Mouse (Mus musculus) WW6 (cell line): Measurements from ENCODE around the gene Rimbp3.

Experiments used
- DNase-seq: peaks from one replicate; pipeline ENCODE4 v3.0.0-alpha.2; 2013; ENCODE audit warnings: low read depth, low spot score

The Rimbp3 gene

DNA sequence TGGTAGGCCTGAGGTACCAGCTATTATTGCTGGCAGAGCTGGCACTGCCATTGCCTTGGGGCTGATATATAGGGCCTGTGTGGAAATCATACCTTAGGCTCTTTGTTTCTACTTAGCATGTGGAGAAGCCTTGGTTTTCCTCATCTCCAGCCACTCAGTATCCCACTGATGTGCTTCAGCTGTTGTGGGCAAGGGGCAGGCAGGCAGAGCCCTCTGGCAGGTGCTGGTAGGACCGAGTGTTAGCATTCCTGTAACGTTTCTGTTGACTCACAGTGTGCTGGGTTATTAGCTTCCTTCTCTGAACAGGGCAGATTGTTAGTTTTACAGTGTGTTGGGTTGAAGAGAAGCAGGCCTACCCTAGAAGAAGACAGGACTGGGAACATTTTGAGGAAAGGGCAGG is 46.9 kb downstream of the Rimbp3 start:
- DNase-seq, result no peak

GRCm38 (mm10) chr16:17257359-17257821 is 49.0 kb downstream of the Rimbp3 start:
- DNase-seq, result no peak

DNA sequence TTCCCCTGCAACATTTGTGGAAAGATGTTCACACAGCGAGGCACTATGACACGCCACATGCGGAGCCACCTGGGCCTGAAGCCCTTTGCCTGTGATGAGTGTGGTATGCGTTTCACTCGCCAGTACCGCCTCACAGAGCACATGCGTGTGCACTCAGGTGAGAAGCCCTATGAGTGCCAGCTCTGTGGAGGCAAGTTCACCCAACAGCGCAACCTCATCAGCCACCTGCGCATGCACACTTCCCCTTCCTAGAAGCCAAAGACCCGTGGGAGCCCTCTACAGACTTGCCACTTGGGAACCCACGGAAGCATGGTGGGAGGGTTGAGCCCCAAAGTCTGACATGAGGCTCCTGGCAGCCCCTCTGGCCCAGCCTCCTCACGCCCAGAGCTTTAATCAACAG is 50.5 kb downstream of the Rimbp3 start:
- DNase-seq, result no peak

DNA sequence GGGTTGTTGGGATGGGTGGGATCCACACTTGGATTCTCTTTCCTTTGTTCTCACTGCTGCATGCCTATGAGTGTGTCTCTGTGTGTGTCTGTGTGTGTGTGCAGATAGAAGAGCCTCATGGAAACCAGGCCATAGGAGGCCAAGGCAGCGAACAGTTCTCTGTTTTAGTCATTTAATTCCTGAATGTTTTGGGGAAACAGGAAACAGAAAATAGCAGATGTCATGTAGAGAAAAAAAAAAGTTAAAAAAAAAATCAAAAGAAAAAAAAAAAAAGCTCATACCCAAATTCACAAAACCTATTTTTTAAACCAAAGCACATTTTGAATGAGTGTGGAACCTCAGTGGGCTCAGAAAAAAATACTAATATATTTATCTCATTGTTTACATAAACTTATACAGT is 52.9 kb downstream of the Rimbp3 start:
- DNase-seq, result no peak
